Mouse (Mus musculus) urinary bladder, postnatal 36 days (tissue): Measurements from ENCODE around the gene Pdyn.

ENCODE experiments used
- DNase-seq, 2 experiments: peaks; one replicate each; pipeline ENCODE4 v3.0.0; 2022; ENCODE audit warnings: low spot score in 2 of 2, mixed read lengths in 1 of 2

The Pdyn gene

GRCm38 (mm10) chr2:129699484-129700158, at the start of gene Pdyn:
TSS of gene Pdyn (minus strand) at chr2:129699844.
- DNase-seq, result no peak

GRCm38 (mm10) chr2:129742016-129742415, 42.4 kb upstream of the Pdyn start:
- no peak for DNase-seq

GRCm38 (mm10) chr2:129740515-129740914, 40.9 kb upstream of the Pdyn start:
- no peak for DNase-seq

- no peak for DNase-seq
These were observed 34.4 kb upstream of the Pdyn start for GRCm38 (mm10) chr2:129734031-129734430.

- no peak for DNase-seq
These were observed 30.0 kb upstream of the Pdyn start for GRCm38 (mm10) chr2:129729681-129730080.

- DNase-seq, result peak; percentile 31 to 47
These were observed 16.0 kb upstream of the Pdyn start for GRCm38 (mm10) chr2:129715671-129716070.

- no peak for DNase-seq
These were observed 13.4 kb upstream of the Pdyn start for GRCm38 (mm10) chr2:129713026-129713544.

DNA sequence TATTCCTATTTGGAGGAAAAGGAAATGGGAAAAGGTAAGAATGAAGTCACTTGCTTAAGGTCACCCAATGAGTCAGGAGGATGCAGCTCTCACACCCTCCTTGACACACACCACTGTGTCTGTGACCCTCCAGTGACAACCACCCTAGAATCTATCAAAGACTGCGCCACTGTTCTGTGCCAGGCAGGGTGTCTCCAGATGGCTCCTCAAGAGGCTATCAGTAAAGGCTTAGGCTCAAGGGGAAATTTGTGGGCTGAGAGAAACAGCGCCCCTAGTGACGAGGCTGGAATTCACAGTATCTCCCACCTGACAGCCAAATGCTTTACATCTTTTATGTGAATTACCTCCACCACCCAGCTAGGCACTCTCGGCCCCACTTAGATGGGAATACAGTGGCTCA, 3.6 kb downstream of the Pdyn start:
- peak; percentile 6 to 10 for DNase-seq

GRCm38 (mm10) chr2:129694303-129694702, 5.3 kb downstream of the Pdyn start:
- DNase-seq, result no peak

DNA sequence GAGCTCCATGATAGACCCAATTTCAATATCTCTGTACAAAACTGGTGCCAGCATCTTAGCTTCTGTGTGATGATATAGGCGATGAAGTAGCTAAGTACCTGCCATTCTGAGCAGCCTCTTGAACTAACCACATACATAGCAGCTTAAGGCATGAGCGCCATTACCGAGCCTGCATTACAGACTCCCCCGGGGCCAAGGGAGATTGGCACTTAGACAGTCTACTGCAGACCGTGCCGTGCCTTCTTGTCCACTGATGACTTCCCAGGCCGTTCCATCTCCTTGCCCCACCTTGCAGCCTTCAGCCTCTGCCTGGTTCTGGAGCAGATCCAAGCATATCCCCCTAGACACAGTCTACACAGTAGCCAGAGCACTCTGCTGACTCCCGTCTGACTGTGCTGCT, 7.0 kb downstream of the Pdyn start:
- DNase-seq, result no peak

DNA sequence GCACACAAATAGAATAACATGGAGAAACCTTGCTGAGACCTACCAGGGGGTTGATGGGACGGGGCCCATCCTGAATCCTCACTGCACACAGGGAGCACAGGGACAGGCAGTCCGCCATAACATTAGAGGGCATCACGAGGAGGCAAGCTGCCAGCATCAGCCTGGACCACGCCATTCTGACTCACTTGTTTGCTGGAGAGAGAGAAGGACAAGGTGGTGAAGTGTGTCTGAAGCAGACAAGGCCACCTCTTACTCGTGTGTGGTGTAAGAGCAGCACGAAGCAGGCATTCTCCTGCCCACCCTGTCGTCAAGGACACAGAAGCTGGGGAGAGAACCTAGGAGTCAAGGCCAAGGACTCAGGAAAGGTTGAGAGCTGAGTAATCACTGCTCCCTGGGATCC, 9.9 kb downstream of the Pdyn start:
- DNase-seq, result no peak

- no peak for DNase-seq
These were observed 11.5 kb downstream of the Pdyn start for GRCm38 (mm10) chr2:129688036-129688625.

- no peak for DNase-seq
These were observed 12.7 kb downstream of the Pdyn start for GRCm38 (mm10) chr2:129686908-129687307.

- DNase-seq, result no peak
These were observed 15.6 kb downstream of the Pdyn start for GRCm38 (mm10) chr2:129684014-129684413.

DNA sequence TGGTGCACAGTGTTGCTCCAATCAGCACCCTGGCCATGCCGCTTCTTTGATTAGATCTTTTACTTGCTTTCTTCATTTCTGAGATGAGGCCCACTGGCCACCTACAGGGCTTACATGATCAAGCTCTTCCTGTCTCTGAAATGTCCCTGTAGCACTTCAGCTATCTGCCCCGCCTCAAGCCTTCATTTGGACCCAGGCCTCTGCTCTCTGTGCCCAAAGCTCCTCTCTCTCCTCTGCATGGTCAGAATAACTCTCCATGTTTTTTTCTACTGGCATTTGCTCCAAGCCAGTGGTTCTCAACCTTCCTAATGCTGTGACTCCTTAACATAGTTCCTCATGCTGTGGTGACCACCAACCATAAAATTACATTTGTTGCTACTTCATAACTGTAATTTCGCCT, 19.4 kb downstream of the Pdyn start:
- no peak for DNase-seq

GRCm38 (mm10) chr2:129679066-129679465, 20.6 kb downstream of the Pdyn start:
- no peak for DNase-seq

- no peak for DNase-seq
These were observed 22.0 kb downstream of the Pdyn start for GRCm38 (mm10) chr2:129677664-129678063.

DNA sequence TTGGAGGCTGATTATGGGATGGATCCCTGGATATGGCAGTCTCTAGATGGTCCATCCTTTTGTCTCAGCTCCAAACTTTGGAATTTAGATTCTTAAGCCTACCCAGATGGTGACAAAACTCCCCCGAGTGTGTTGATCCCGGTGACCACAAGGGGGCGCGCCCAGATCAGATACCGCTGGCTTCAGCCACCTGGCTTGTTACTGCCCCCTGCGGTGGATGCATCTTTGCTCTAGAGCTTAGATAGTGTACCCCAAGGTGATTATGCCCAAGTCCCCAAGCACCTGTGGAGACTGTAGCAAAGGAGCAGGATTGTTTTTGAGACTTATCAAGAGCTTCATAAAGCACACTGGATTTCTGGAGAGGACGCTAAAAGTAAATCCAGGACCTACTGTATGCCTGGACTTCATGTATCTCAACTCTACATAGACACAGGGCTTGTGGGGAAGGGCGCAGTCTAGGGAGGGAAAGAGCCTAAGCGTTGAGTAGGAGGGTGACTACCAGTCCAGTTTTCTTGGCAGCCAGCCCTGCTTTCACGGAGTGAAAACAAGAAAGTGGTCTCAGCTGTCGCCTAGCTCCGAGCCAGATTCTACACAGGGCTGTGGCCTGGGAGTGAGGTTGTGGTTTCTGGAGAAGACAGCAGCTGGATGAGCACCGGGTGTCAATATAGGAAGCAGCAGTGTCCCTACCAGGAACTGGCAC, 24.6 kb downstream of the Pdyn start:
- DNase-seq, result peak; percentile 60 to 79

GRCm38 (mm10) chr2:129671911-129672310, 27.7 kb downstream of the Pdyn start:
- no peak for DNase-seq

DNA sequence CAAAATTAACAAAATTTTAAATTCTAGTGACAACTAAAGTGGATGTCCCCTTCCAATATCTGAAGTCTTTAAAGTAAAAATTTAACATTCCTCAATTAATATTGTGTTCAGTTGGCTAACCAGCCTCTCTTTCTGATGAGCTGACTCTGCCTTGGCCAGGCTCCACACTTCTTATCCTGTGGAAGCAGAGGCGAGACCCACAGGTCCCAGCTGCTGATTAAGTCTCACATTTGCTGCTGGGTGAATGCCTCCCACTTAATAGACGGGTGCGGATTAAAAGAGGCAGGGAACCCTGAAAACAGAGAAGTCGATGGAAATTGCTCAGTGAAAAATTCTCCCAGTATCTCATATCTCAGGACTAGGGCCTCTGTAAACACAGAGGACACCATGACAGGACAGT, 37.2 kb downstream of the Pdyn start:
- no peak for DNase-seq

DNA sequence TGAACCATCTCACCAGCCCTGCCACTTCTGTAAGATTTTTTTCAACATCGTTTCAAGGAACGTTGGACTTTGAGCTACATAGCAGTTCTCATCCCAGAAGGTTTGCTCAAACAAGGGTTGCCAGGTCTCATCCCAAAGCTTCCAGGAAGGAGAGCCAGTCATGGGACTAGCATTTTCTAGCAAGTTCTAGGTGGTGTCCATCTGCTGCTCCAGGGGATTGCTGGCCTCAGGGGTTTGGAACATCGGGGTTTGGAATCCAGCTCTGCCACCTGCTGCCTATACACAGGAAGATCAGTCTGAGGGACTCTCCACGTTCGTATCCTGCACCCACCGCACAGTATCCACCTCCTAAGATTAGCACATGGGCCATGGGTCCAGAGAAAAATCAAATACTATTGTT, 39.6 kb downstream of the Pdyn start:
- no peak for DNase-seq

GRCm38 (mm10) chr2:129658796-129659195, 40.8 kb downstream of the Pdyn start:
- no peak for DNase-seq

- no peak for DNase-seq
These were observed 44.6 kb downstream of the Pdyn start for GRCm38 (mm10) chr2:129655033-129655432.
